Mouse (Mus musculus) mesoderm, embryonic 11.5 days (tissue): Measurements from ENCODE around the gene Klhl35.

Experiments used
- DNase-seq: peaks from one replicate; pipeline ENCODE4 v3.0.0-alpha.2; 2012; ENCODE audit warnings: low read depth, low spot score

Klhl35 gene

DNA sequence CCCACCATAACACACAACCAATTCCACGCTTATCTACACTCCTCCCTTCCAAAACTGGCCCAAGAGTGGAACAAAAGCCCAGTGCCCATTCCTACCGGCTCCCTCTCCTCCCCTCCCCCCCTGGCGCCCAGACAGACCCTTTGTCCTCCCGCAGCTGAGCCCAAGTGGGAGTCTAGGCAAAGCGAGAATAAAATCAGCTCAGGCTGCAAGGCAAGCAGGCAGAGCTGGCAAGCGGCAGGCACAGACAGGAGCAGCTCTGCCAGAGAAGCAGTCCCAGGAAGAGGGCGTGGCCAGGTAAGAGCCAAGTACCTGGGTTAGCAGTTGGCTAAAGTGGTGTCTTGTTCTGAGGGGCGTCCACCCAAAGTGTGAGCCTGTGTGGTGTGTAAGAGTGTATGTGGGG is at the start of gene Klhl35:
Gene Klhl35, plus strand, starts transcription at position 194 of the 400 bp plus-strand sequence.
- peak; percentile 60 for DNase-seq

DNA sequence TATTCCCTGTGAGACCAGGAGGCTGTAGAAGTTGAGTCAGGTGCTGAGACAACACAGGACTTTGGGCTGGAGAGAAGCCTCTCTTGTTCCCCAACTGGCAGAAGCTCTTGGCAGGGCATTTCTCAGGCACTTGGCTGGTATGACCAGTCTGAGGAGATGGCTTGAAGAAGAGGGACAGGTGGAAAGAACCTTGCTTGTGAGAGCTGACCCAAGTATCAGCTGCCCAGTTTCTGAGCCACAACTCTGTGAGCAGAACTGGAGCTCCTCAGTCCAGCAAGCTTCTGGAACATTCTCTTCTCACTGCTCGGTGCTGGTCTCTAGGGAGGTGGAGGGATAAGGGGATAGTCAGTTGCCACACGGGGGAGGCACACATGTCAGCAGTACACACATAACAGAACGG is 46.5 kb upstream of the Klhl35 start:
- no peak for DNase-seq

DNA sequence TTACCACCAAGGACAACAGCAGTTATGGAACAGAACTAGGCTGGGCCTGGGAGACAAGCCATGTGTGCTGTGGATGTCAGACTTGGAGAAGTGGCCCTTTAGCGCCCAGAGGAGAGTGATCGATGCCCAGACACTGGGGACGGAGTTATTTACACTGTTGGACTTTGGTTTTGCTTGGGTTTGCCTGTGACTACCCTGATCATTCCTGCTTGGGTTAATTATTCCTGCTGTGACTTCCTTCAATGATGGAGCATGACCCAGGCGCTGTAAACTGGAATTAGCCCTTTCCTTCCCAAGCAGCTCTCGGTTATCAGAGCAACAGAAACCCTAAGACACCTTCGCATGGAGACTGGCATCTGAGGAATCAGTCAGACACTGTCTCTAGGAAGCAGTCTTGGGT is 44.8 kb upstream of the Klhl35 start:
- DNase-seq, result no peak

DNA sequence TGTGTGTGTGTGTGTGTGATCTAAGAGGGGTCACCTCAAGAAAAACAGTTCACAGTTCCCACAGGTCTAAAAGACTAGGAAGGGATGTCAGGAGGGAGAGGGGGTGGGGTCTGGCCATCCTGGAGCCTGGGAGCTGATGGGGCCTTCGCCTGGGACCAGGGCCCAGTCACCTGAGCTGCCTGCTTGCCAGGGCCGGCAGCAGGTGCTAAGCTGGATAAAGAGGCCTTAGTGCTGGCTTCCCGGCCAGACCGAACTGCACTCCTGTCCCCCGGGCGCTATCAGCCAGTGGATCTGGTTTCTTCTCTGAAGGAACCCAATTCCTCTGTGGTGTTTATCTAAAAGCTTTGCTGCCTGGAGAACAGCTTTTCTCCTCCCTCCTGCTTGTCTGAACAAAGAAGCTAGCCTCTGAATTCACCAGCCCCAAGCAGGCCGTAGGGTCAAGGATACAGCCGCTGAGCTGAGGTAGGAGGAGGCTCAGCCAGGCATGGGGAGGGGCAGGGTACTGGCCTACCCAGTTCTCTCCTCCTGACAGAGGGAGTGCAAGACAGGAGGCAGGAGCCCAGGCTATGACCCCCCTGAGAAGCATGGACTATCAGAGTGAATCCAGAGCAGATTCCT is 41.2 kb upstream of the Klhl35 start:
- DNase-seq, result no peak

DNA sequence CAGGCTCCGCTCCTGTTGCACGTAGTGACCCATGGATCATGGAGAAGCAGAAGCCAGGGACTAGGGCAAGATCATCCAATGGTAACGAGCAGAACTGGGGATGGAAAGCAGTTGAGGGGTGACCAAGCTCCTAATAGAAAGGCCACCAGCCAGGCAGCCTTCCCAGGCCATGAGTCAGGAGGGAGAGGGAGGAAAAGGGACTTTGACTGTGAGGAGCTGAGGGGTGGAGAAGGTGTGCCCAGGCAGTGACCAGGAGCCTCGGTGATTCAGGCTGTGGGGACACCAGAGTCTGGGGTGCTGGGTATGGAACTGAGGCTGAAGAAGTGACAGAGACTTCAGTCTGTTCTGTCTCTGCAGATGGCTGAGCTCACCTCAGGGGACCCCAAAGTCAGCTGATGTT is 40.1 kb upstream of the Klhl35 start:
- no peak for DNase-seq

DNA sequence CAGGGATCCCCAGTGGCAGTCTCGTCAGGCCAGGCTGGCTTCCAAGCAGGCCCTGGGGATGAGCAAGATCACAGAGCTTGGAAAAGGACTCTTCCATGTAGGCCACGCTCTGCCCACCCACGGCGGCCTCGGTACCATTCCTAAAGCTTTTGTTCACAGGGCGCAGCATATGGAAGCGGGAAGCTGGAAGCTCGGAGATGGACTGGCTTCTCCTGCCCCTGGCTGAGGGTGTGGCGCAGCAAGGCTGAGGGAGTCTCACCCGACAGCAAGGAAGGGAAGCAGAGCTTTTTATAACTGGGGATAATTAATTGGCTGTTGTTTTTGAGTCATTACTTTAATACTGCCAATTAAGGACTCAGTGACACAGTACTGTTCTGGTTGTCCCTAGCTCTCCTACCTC is 38.8 kb upstream of the Klhl35 start:
- no peak for DNase-seq

DNA sequence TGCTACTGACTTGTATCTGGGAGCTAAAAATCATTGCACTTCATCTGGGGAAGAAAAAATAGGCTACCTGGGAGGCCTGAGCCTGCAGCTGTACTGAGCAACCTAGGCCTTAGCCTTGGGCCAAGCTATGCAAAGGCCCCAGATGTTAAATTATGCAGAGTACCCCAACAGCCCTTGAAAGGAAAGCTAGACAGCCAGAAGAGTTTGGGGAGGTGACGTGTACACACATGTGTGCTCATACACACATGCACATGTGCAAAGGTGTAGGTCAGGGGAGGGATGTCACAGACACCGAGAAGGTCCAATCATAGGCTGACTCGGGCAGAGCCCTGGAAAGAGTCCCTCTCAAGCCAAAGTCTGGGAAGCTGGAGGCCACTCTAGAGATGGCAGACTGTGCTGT is 37.8 kb upstream of the Klhl35 start:
- DNase-seq, result no peak

DNA sequence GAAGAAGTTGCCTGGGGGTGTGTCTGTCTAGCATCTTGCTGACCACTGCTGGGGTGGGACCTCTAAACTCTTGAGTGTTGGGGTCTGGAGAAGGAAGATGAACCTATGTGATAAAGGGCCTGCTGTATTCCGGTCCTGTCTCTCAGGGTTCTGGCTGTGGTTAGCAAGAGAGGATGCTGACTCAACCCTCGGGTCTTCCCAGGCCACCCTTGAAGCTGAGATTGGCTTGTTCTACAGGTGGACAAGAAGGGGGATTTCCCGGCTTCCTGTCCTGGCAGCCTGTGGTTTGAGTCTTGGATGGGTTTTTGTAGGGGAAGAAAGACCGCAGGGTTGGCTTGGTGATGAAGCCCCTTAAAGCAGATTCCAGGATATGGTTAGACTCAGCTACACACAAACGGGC is 37.0 kb upstream of the Klhl35 start:
- DNase-seq, result no peak

DNA sequence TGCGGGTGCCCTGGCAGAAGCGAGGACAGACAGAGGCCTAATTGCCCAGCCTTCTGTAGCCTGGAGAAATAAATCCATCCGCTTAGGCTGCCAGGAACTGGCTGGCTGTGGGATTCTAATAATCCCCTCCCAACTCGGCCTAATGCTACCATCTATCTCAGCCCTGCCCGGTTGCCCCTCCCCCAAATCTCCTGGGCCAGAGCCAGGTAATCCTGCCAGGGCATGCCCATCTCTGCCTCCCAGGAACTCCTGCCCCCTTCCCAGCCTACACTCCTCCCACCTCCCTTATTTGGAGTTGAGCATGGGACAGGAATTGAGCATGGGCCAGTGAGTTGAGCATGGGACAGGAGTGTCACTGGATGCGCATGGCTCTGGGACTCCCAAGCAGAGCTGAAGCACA is 36.0 kb upstream of the Klhl35 start:
- DNase-seq, result no peak

DNA sequence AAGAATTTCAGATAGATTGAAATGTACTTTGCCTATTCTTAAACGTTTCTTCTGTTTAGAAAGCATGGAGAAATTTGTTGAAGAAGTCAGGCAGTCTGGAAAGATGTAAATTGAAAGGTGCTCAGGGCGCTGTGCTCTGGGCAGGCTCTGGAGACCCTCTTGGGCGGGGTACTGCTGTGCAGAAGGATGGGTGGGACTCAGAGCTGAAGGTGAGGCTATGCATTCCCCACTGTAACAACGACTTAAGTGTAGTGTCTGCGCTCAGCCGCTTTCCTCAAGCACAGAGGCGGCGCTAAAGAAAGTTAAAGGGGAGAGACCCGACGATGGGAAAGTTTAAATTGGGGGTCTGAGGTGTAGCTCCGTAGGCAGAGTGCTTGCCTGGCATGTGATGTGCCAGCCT is 35.6 kb upstream of the Klhl35 start:
- DNase-seq, result no peak

DNA sequence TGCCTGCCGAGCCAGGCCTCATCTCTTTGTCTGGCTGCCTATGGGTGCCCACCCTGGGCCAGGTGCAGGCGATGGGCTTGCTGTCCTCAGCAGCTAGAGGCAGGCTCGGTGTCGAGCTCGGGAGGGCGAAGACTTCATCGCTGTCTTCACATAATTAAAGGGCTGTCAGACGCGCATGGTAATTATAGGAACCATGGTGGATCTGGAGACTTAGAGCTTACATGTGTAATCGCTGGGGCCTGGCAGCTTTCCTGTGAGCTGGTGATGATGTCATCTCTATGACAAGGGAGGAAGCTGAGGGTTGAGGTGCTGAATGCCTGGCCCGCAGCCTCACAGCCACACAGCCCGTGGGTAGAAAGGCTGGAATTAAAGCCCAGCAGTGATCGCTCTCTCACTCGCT is 33.6 kb upstream of the Klhl35 start:
- DNase-seq, result no peak

DNA sequence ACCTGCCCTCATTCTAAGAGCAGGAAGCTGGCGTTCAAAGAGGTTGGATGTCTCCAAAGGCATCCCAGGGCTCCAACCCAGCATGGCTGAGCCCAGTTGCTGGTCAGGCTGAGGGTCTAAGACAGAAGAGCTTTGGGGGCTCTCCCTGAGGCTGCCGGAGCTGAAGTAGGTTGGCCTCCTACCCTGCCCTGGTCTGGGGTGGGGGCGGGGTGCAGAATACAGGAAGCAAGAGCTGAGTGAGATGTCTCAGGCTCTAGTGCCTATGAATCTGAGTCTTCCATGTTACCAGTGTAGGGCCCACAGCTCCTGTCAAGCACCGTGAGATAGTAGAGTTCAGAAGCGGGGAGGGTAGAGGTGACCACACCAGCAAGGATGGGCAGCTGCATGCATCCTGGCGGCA is 32.9 kb upstream of the Klhl35 start:
- no peak for DNase-seq

DNA sequence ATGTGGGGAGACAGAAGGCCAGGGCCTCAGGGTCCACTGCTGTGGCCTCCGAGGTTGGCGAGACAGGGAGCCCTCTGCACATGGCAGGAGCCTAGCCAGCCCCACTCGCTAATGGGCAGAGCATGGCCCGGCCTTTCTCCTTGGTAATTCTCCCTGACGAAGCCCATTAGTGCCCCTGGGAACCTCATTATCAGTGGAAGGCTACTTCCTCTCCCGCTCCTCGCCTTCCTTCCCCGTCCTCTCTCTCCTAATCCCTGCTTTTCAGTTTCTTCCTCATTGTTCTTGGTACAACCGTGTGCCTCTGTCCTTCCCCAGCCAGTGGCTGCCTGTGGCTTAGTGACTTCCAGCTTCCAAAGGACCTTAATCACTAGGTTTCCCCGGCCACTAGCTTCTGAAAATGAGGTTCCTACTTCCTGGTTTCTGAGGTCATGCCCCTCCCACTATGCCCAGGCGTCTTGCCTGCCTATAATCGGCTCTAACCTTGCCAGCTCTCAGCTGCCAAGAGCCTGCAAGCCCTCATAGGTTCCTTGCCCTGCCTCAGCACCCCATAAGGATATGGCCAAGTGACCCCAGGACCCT is 31.0 kb upstream of the Klhl35 start:
- DNase-seq, result no peak

DNA sequence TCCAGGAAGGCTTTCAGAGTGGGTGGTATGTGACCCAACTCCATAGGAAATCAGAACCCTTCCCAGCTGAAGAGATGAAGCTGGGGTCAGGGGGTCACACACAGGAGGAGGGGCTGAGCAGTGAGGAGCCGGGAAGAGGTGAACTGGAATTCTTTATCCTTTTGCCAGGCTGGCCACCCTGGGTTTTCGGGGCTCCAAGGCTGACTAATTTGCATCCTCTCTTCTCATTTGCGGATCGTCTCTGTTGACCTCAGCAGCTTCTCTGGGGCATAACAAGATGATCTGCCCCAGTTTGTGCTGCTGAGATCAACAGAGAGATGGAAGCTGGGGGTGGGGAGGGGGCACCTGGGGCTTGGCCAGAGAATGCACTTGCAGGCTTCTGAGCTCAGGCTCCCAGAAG is 29.3 kb upstream of the Klhl35 start:
- peak; percentile 58 for DNase-seq

DNA sequence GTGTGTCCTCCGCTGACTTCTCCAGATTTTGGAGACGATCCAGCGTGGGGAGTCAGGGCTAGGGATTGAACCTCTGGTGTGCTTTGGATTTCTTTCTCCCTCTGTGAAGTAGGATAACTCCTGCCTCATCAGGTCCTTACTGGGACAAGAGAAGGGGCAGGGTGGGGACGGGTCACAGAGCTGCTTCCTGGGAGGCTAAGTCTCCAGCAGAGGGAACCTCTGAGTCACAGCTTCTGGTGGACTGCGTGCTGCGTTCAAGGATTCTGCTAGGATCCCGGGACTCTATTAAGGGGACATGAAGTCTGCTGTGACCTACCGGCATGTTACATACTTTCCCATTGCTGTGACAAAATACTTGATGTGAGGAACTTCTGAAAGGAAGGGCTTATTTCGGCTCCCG is 26.9 kb upstream of the Klhl35 start:
- no peak for DNase-seq

DNA sequence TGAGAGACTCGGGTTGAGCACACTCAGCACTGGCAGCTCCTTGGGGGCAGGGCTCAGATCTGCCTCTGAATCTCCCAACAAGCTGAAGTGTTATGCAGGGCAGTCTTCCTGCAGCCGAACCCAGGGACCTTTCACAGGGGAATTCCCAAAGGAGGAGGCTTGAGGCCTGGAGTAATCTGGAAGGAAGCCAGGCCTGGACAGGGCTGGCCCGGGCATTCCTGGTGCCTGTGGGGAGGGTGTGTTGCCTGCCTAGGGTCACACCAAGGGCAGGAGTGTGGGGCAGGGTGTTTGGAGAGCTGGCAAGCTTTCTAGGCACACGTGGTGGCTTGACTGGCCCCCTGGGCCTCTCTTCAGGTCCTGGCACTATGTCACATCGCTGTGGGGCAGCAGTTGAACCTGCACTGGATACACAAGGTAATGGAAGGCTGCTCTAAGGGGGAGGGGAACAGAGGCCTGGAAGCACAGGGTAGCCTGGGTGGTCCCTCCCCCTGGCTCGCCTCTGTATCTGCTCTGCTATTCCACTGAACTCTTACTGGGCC is 24.2 kb upstream of the Klhl35 start:
- DNase-seq, result no peak

DNA sequence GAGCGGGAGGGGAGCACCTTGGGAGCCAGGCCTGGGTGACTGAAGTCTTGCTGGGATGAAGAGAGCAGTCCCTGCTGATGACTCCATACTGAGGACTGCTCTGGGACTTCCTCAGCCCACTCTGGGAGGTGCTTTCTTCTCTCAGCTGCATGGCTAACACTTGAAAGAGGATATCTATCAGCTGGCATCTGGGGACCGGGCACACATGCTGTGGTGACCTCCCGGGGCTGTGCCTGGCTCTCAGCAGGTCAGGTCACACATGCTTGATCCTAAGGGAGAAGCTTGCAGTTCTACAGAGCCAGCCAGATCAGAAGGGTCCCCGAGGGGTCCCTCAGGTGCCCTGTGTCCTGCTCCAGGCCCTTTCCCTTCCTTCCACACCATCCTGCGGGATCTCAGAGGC is 22.6 kb upstream of the Klhl35 start:
- no peak for DNase-seq

DNA sequence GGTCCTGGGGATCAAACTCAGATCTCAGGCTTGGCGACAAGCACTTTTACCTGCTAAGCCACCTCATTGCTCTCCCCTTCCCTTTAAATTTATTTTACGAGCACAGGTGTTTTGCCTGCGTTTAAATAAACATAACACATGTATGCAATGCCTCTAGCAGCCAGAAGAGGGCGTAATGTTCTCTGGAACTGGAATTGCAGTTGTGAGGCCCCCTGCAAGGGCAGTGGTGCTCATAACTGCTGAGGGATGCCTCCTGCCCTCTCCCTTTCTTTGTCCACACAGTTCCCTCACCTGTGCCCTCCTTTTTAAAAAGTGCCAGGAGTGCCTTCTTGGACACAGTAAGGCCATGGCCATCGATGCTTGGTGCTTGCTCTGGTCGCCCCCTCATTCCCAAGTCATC is 21.8 kb upstream of the Klhl35 start:
- no peak for DNase-seq

DNA sequence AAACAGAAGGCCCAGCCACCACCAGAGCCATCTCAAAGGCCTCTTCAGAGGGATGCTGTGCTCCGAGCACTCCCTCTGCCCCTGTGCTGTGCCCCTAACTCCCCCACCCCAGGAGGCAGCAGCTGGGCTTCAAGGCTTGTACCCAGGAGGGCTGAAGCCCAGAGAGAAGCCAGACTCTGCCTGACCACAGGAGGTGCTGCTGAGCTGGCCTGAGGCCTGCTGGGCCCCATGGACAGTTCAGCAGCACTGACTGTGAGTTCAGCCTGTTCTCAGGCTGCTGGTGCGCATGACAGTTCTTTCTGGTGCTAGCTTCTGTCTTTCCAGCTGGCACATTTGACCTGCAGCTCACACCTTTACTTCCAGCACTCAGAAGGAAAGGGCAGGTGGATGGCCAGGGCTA is 20.0 kb upstream of the Klhl35 start:
- no peak for DNase-seq

DNA sequence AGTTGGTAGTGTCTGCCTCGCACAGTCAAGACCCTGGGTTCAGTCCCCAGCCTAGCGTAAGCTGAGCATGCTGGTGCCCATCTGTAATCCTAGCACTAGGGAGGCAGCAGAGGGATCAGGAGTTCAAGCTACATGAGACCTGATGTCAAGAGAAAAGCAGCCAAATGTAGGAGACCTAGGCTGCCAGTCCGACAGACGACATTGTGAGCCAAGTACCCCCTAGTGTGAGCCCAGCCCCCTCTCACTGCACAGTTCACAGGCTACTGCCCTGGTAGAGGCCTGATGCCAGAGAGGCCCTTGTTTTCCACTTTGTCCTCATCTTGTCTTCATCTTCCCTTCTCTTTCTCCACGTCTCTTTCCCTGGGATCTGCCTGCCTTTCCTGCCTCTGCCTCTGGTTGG is 18.5 kb upstream of the Klhl35 start:
- no peak for DNase-seq

DNA sequence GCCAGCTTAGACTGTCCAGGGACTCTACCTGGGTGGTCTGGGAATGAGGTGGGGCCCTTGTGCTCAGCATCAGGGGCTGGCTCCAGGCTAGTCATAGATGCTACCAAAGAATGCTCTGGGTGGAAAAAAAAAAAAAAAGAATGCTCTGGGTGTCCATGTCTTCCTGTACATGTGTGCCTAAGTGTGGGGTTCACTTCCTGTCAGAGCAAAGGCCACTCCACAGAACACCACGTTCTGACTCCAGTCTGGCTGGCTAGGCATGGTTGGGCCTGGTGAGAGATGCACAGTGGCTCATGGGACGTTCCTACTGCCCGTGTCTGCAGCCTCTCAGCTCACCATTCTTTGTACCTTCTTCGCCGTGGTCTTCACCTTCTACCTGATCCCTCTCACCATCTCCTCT is 17.2 kb upstream of the Klhl35 start:
- DNase-seq, result no peak

DNA sequence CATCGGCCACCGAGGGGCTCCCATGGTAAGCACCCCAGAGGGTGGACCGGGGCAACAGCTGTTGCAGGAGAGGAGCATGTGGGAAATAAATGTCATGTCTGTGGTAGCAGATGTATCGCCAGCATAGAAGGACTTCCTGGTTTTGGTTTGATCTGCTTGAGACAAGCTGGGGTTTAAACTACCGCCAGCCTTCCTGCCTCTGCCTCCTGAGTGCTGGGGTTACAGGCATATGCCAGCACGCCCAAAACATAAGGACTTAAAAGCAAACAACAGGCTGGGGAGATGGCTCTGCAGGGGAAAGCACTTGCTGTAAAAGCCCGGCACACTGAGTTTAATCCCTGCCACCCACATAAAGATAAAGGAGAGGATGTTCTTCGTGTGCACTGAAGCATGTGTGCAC is 16.7 kb upstream of the Klhl35 start:
- no peak for DNase-seq

DNA sequence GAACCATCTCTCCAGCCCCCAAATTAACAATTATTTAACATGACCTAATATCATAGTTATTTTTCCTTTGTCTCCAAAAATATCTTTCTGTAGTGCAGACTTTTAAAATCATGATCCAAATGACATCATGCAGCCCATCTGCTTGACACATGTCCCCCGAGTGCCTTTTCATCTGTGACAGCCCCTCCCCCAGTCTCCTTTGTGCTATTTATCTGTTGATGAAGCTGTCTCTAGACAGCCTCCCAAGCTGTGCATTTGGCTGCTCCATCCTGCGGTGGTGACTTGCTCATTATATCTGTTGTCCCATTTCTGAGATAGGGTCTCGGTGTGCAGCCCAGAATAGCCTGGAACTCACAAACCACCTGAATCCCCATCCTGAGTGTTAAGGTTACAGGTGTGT is 16.1 kb upstream of the Klhl35 start:
- DNase-seq, result peak; percentile 59

DNA sequence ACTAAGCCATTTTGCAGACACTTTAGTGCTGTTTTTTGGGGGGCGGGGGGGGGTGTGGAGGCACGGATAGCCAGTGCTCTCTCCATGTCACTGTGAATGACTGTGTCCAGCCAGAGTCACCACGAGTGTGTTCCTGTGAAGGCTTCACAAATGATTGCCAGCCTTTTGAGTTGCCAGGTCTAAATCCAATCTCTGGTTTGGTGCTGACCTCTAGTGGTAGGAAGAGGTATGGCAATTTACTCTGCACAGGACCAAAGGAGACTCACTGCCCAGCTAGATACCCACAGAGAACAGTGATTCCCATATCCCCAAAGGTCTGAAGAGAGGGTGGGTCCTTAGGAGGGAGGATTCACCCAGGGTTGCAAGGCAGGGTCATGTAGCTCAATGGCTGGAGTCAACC is 15.1 kb upstream of the Klhl35 start:
- DNase-seq, result peak; percentile 88
